Mouse (Mus musculus) inflammation-experienced regulatory T-cells, adult 6 months (primary cell): ENCODE measurements around the gene D17Wsu92e. TPM values are rescaled to one million over a fixed set of nuclear protein-coding genes. Genes with fewer than 3 reads are reported as not detected.

Source experiments
- ATAC-seq: one replicate; pipeline ENCODE4 v1.8.0; 2017
- polyA plus RNA-seq, 3 experiments: library from polyadenylated mRNA; unstranded; fragments of 100-300 nt; shearing (Covaris generic); gene quantifications; one replicate each; pipeline ENCODE4 v1.2.1; 2017

Gene D17Wsu92e
- polyA plus RNA-seq, 3 experiments from 2014 or later: 12.0 to 15.9 (median 14.3) TPM

- no peak for ATAC-seq
These were observed 30.4 kb downstream of the D17Wsu92e start for GRCm38 (mm10) chr17:27790015-27790414.

- ATAC-seq: no peak
These were observed 31.8 kb downstream of the D17Wsu92e start for GRCm38 (mm10) chr17:27788456-27789172.

GRCm38 (mm10) chr17:27783567-27783966, 36.9 kb downstream of the D17Wsu92e start:
- no peak for ATAC-seq

GRCm38 (mm10) chr17:27781059-27781687, 39.3 kb downstream of the D17Wsu92e start:
- ATAC-seq: no peak

GRCm38 (mm10) chr17:27779755-27780154, 40.7 kb downstream of the D17Wsu92e start:
- no peak for ATAC-seq

GRCm38 (mm10) chr17:27778671-27779355, 41.6 kb downstream of the D17Wsu92e start:
- ATAC-seq: no peak

GRCm38 (mm10) chr17:27777823-27778222, 42.6 kb downstream of the D17Wsu92e start:
- no peak for ATAC-seq

GRCm38 (mm10) chr17:27774198-27774597, 46.2 kb downstream of the D17Wsu92e start:
- ATAC-seq: no peak

GRCm38 (mm10) chr17:27771616-27772015, 48.8 kb downstream of the D17Wsu92e start:
- no peak for ATAC-seq

GRCm38 (mm10) chr17:27768817-27769542, 51.5 kb downstream of the D17Wsu92e start:
- ATAC-seq: no peak

- ATAC-seq: no peak
These were observed 52.9 kb downstream of the D17Wsu92e start for GRCm38 (mm10) chr17:27767543-27767942.

- ATAC-seq: no peak
These were observed 53.3 kb downstream of the D17Wsu92e start for GRCm38 (mm10) chr17:27767120-27767519.

GRCm38 (mm10) chr17:27765066-27765465, 55.4 kb downstream of the D17Wsu92e start:
- no peak for ATAC-seq

- ATAC-seq: no peak
These were observed 56.0 kb downstream of the D17Wsu92e start for GRCm38 (mm10) chr17:27764453-27764852.

- no peak for ATAC-seq
These were observed 57.6 kb downstream of the D17Wsu92e start for GRCm38 (mm10) chr17:27762884-27763283.

GRCm38 (mm10) chr17:27761639-27762336, 58.7 kb downstream of the D17Wsu92e start:
- no peak for ATAC-seq

GRCm38 (mm10) chr17:27760169-27760568, 60.3 kb downstream of the D17Wsu92e start:
- ATAC-seq: no peak

- no peak for ATAC-seq
These were observed 68.9 kb downstream of the D17Wsu92e start for GRCm38 (mm10) chr17:27751314-27752202.

GRCm38 (mm10) chr17:27750451-27750942, 70.0 kb downstream of the D17Wsu92e start:
- ATAC-seq: no peak

GRCm38 (mm10) chr17:27748123-27748522, 72.3 kb downstream of the D17Wsu92e start:
- ATAC-seq: no peak

GRCm38 (mm10) chr17:27746446-27746845, 74.0 kb downstream of the D17Wsu92e start:
- no peak for ATAC-seq
